Mouse (Mus musculus): ENCODE measurements around the gene Abcc9. TPM values are rescaled to one million over a fixed set of nuclear protein-coding genes. Genes with fewer than 3 reads are reported as not detected.

Gene Abcc9
- total and polyA plus RNA-seq, 3 experiments, result 0.27 TPM; not detected in 2

DNA sequence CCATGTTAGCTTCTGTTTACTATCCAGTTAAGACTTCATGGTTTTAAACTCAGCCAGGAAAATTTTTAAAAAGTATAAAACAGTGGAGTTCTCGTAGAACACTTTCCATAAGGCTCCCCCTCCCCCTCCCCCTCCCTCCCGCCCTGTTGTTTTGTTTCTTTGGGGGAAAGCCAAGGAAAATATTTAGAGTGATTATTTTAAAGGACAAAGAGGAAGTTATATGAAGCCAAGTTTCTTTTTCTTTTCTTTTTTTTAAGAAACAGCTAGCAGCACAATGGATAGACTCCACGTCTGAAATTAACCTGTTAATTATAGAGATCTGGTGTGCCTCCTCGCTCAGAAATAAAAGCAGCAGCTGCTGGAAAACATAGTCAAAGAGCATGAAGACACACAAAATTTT is 9.0 kb upstream of the Abcc9 start:
- Histone ChIP-seq H3K4me3 (ENCODE audit: low read depth, low read length) (no peak overlapping the region), H3K36me3 (replicated peaks) (no peaks in the 10 kb centered on the region), H3K4me1 (ENCODE audit: insufficient read depth, low read depth, low read length) (no peaks in the 10 kb centered on the region), H3K27me3 (ENCODE audit: insufficient read depth, low read length) (no peaks in the 10 kb centered on the region; the same call in 1 of the 2 replicates), H3K9me3 (replicated peaks) (no peaks in the 10 kb centered on the region)
- no peak for DNase-seq (ENCODE audit: low spot score)
- ATAC-seq (ENCODE audit: extremely low read depth, insufficient number of reproducible peaks, low FRiP score, poor library complexity, severe bottlenecking), result no peak
- TF ChIP-seq POLR2AphosphoS5 (IDR thresholded peaks at IDR 0.05; ENCODE audit: insufficient replicate concordance, low read depth, low read length) (no peak), GATA1 (IDR thresholded peaks at IDR 0.05; ENCODE audit: borderline replicate concordance, low read length) (no peak), TAL1 (conservative IDR thresholded peaks at IDR 0.05; ENCODE audit: low read depth, low read length) (no peak), CTCF (IDR thresholded peaks at IDR 0.05; ENCODE audit: low read depth, low read length) (no peak), GATA2 (IDR thresholded peaks at IDR 0.05; ENCODE audit: borderline replicate concordance, low read depth, low read length) (no peak)

- Histone ChIP-seq H3K4me3 (ENCODE audit: low read depth, low read length) (no peak overlapping the region), H3K36me3 (replicated peaks) (no peaks in the 10 kb centered on the region), H3K4me1 (ENCODE audit: insufficient read depth, low read depth, low read length) (no peaks in the 10 kb centered on the region), H3K9me3 (replicated peaks) (no peaks in the 10 kb centered on the region), H3K27me3 (ENCODE audit: insufficient read depth, low read length) (no peaks in the 10 kb centered on the region; the same call in 1 of the 2 replicates)
- no peak for ATAC-seq (ENCODE audit: extremely low read depth, insufficient number of reproducible peaks, low FRiP score, poor library complexity, severe bottlenecking)
- TF ChIP-seq GATA2 (IDR thresholded peaks at IDR 0.05; ENCODE audit: borderline replicate concordance, low read depth, low read length) (no peak), POLR2AphosphoS5 (IDR thresholded peaks at IDR 0.05; ENCODE audit: insufficient replicate concordance, low read depth, low read length) (no peak), TAL1 (conservative IDR thresholded peaks at IDR 0.05; ENCODE audit: low read depth, low read length) (no peak), CTCF (IDR thresholded peaks at IDR 0.05; ENCODE audit: low read depth, low read length) (no peak), GATA1 (IDR thresholded peaks at IDR 0.05; ENCODE audit: borderline replicate concordance, low read length) (no peak)
- DNase-seq (ENCODE audit: low spot score), result no peak
These were observed 8.6 kb upstream of the Abcc9 start for GRCm38 (mm10) chr6:142710690-142711089.

DNA sequence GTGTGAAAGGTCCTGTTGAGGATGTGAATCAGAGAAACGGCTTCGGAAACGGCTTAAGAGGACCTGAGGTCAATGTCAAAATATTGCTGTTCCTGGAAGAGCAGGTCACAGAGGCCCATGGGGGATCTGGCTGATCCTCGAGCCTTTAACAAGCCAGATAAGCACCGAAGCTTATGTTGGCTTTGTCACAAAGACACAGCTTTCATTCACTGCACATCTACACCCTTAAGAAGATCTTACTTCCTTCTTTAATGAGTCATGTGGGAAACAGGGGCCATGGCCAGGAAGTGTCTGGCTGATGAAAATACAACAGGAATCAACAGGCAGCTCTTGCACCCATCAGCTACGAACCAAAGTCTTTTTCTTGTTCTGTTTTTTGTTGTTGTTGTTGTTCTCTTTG is 6.3 kb upstream of the Abcc9 start:
- no peak for TF ChIP-seq TAL1 (conservative IDR thresholded peaks at IDR 0.05; ENCODE audit: low read depth, low read length)
- no peak for TF ChIP-seq GATA2 (IDR thresholded peaks at IDR 0.05; ENCODE audit: borderline replicate concordance, low read depth, low read length)
- TF ChIP-seq CTCF (IDR thresholded peaks at IDR 0.05; ENCODE audit: low read depth, low read length), result no peak
- TF ChIP-seq GATA1 (IDR thresholded peaks at IDR 0.05; ENCODE audit: borderline replicate concordance, low read length), result no peak
- no peak for TF ChIP-seq POLR2AphosphoS5 (IDR thresholded peaks at IDR 0.05; ENCODE audit: insufficient replicate concordance, low read depth, low read length)
- Histone ChIP-seq H3K4me1 (ENCODE audit: insufficient read depth, low read depth, low read length) (no peaks in the 10 kb centered on the region), H3K4me3 (ENCODE audit: low read depth, low read length) (no peak overlapping the region), H3K27me3 (ENCODE audit: insufficient read depth, low read length) (no peaks in the 10 kb centered on the region; the same call in 1 of the 2 replicates), H3K36me3 (replicated peaks) (no peaks in the 10 kb centered on the region), H3K9me3 (replicated peaks) (no peaks in the 10 kb centered on the region)
- DNase-seq (ENCODE audit: low spot score) (no peak), ATAC-seq (ENCODE audit: extremely low read depth, insufficient number of reproducible peaks, low FRiP score, poor library complexity, severe bottlenecking) (no peak)

- Histone ChIP-seq H3K27me3 (ENCODE audit: insufficient read depth, low read length) (no peaks in the 10 kb centered on the region; the same call in 1 of the 2 replicates), H3K4me1 (ENCODE audit: insufficient read depth, low read depth, low read length) (no peaks in the 10 kb centered on the region), H3K36me3 (replicated peaks) (no peaks in the 10 kb centered on the region), H3K4me3 (ENCODE audit: low read depth, low read length) (no peak overlapping the region), H3K9me3 (replicated peaks) (no peaks in the 10 kb centered on the region)
- ATAC-seq (ENCODE audit: extremely low read depth, insufficient number of reproducible peaks, low FRiP score, poor library complexity, severe bottlenecking) (no peak), DNase-seq (ENCODE audit: low spot score) (no peak)
- TF ChIP-seq GATA2 (IDR thresholded peaks at IDR 0.05; ENCODE audit: borderline replicate concordance, low read depth, low read length), result no peak
- no peak for TF ChIP-seq CTCF (IDR thresholded peaks at IDR 0.05; ENCODE audit: low read depth, low read length)
- no peak for TF ChIP-seq POLR2AphosphoS5 (IDR thresholded peaks at IDR 0.05; ENCODE audit: insufficient replicate concordance, low read depth, low read length)
- TF ChIP-seq TAL1 (conservative IDR thresholded peaks at IDR 0.05; ENCODE audit: low read depth, low read length), result no peak
- no peak for TF ChIP-seq GATA1 (IDR thresholded peaks at IDR 0.05; ENCODE audit: borderline replicate concordance, low read length)
These were observed 4.6 kb upstream of the Abcc9 start for GRCm38 (mm10) chr6:142706688-142707087.

- ATAC-seq (ENCODE audit: extremely low read depth, insufficient number of reproducible peaks, low FRiP score, poor library complexity, severe bottlenecking) (no peak; the same call in 1 of the 2 replicates), DNase-seq (ENCODE audit: low spot score) (no peak)
- Histone ChIP-seq H3K4me1 (ENCODE audit: insufficient read depth, low read depth, low read length) (no peaks in the 10 kb centered on the region), H3K36me3 (replicated peaks) (no peaks in the 10 kb centered on the region), H3K4me3 (ENCODE audit: low read depth, low read length) (no peak overlapping the region), H3K9me3 (replicated peaks) (no peaks in the 10 kb centered on the region), H3K27me3 (ENCODE audit: insufficient read depth, low read length) (peaks cover 3% of the 10 kb centered on the region; the same call in 1 of the 2 replicates)
- no peak for TF ChIP-seq POLR2AphosphoS5 (IDR thresholded peaks at IDR 0.05; ENCODE audit: insufficient replicate concordance, low read depth, low read length)
- no peak for TF ChIP-seq CTCF (IDR thresholded peaks at IDR 0.05; ENCODE audit: low read depth, low read length)
- TF ChIP-seq GATA2 (IDR thresholded peaks at IDR 0.05; ENCODE audit: borderline replicate concordance, low read depth, low read length), result no peak
- TF ChIP-seq GATA1 (IDR thresholded peaks at IDR 0.05; ENCODE audit: borderline replicate concordance, low read length), result no peak
- TF ChIP-seq TAL1 (conservative IDR thresholded peaks at IDR 0.05; ENCODE audit: low read depth, low read length), result no peak
These were observed 1.4 kb upstream of the Abcc9 start for GRCm38 (mm10) chr6:142703441-142703930.

- no peak for DNase-seq (ENCODE audit: low spot score)
- no peak overlapping the region for H3K4me3 ChIP-seq (ENCODE audit: low read depth, low read length)
- TF ChIP-seq CTCF (IDR thresholded peaks at IDR 0.05; ENCODE audit: low read depth, low read length) (no peak), GATA1 (IDR thresholded peaks at IDR 0.05; ENCODE audit: borderline replicate concordance, low read length) (no peak), TAL1 (conservative IDR thresholded peaks at IDR 0.05; ENCODE audit: low read depth, low read length) (no peak), GATA2 (IDR thresholded peaks at IDR 0.05; ENCODE audit: borderline replicate concordance, low read depth, low read length) (no peak), POLR2AphosphoS5 (IDR thresholded peaks at IDR 0.05; ENCODE audit: insufficient replicate concordance, low read depth, low read length) (no peak)
- no peaks in the 10 kb centered on the region for H3K36me3 ChIP-seq (replicated peaks)
- H3K9me3 ChIP-seq (replicated peaks), result no peaks in the 10 kb centered on the region
- H3K4me1 ChIP-seq (ENCODE audit: insufficient read depth, low read depth, low read length), result no peaks in the 10 kb centered on the region
- H3K27me3 ChIP-seq (ENCODE audit: insufficient read depth, low read length), result peaks cover 3% of the 10 kb centered on the region; the same call in 1 of the 2 replicates
- no peak for ATAC-seq (ENCODE audit: extremely low read depth, insufficient number of reproducible peaks, low FRiP score, poor library complexity, severe bottlenecking)
These were observed 954 bp downstream of the Abcc9 start for GRCm38 (mm10) chr6:142701161-142701560.

Data from G1E (cell line).